Mouse (Mus musculus) intestine, postnatal 0 days (tissue): ENCODE measurements around the gene Jazf1. TPM values are rescaled to one million over a fixed set of nuclear protein-coding genes. Genes with fewer than 3 reads are reported as not detected.

Experiments
- ATAC-seq: fragments of 200-750 bp; cut with Nextera tagmentation; 2 replicates; pipeline ENCODE4 v1.8.0; 2017; ENCODE audit warnings: mild to moderate bottlenecking, moderate TSS enrichment, moderate library complexity
- H3K27ac ChIP-seq: fragments of 300-500 bp; sonication (generic); 2 replicates; pipeline ENCODE4 v1.5.1; 2014; ENCODE audit warnings: mild to moderate bottlenecking, low read depth, low read length, moderate library complexity
- H3K27me3 ChIP-seq: fragments of 300-500 bp; sonication (generic); replicated peaks from 2 replicates; pipeline ENCODE4 v1.6.1; 2014; ENCODE audit warnings: low read length, mixed read lengths; ENCODE audit not compliant: control insufficient read depth, insufficient read depth
- H3K36me3 ChIP-seq: fragments of 300-500 bp; sonication (generic); 2 replicates; pipeline ENCODE4 v1.6.1; 2014; ENCODE audit warnings: mild to moderate bottlenecking, moderate library complexity; ENCODE audit not compliant: control insufficient read depth, insufficient read depth
- H3K4me1 ChIP-seq: fragments of 300-500 bp; sonication (generic); replicated peaks from 2 replicates; pipeline ENCODE4 v1.6.1; 2014; ENCODE audit warnings: antibody characterized with exemption, low read length, mixed read lengths; ENCODE audit not compliant: control insufficient read depth, insufficient read depth
- H3K4me2 ChIP-seq: fragments of 300-500 bp; sonication (generic); replicated peaks from 2 replicates; pipeline ENCODE4 v1.6.1; 2014; ENCODE audit warnings: low read depth, mild to moderate bottlenecking, moderate library complexity
- H3K4me3 ChIP-seq: fragments of 300-500 bp; sonication (generic); 2 replicates; pipeline ENCODE4 v1.5.1; 2014; ENCODE audit warnings: low read depth, low read length
- H3K9ac ChIP-seq: fragments of 300-500 bp; sonication (generic); 2 replicates; pipeline ENCODE4 v1.6.1; 2014; ENCODE audit warnings: mild to moderate bottlenecking, low read depth, low read length
- H3K9me3 ChIP-seq: fragments of 300-500 bp; sonication (generic); 2 replicates; pipeline ENCODE4 v1.6.1; 2016; ENCODE audit warnings: mixed run types; ENCODE audit not compliant: control insufficient read depth
- CTCF ChIP-seq: sonication (generic); IDR thresholded peaks from 2 replicates; pipeline ENCODE4 v1.5.1; 2016; ENCODE audit warnings: low read depth, mild to moderate bottlenecking, control low read depth, antibody characterized with exemption, moderate library complexity
- WGBS: fragments of 180-500 bp; shearing (Covaris S2); extraction: QIAGEN DNeasy Blood & Tissue Kit; methylation state at CpG from one replicate; pipeline ENCODE4 v1.1.7; 2014; 5-methylcytosine and 5-hydroxymethylcytosine counted together
- polyA plus RNA-seq: library from polyadenylated mRNA; unstranded; fragments of >200 nt; fragmentation: Nextera tagmentation; extraction: Ambion mirVana; gene quantifications from 2 replicates; pipeline ENCODE4 v1.2.1, GENCODE M21; 2015

Gene Jazf1
- polyA plus RNA-seq, 1 experiment from 2014 or later = 5.1 TPM

DNA sequence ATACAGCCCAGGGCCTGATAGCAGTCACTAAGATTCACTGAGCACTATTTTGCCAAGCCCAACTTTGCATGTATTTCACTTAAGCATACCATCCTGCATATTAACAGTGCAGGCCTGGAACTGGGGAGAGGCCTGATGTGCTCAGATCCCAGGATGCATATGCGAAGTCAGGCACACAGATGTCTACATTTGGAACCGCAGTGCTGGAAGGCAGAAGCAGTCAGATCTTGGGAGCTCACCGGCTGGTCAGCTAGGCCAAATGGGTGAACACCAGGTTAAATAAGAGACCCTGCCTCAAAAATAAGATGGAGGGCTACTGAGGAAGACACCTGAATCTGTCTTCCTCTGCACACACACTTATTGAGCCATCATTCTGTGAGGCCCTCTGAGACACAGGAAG, 113.6 kb downstream of the Jazf1 start:
- Histone ChIP-seq H3K4me2 (no peak overlapping the region), H3K4me1 (no peaks in the 10 kb centered on the region), H3K9me3 (no peaks in the 10 kb centered on the region), H3K9ac (no peak overlapping the region), H3K36me3 (no peaks in the 10 kb centered on the region), H3K4me3 (no peak overlapping the region), H3K27ac (no peak overlapping the region), H3K27me3 (no peaks in the 10 kb centered on the region)
- no peak for TF ChIP-seq CTCF
- ATAC-seq = no peak
- 88% methylated on average over 3 of the region's 3 CpGs for WGBS

GRCm38 (mm10) chr6:52954441-52954840, 114.0 kb downstream of the Jazf1 start:
- ATAC-seq = no peak
- no peak for TF ChIP-seq CTCF
- H3K4me2 ChIP-seq = no peak overlapping the region
- no peak overlapping the region for H3K9ac ChIP-seq
- 61% methylated on average over 9 of the region's 9 CpGs for WGBS
- no peak overlapping the region for H3K4me3 ChIP-seq
- no peaks in the 10 kb centered on the region for H3K27me3 ChIP-seq
- H3K27ac ChIP-seq = no peak overlapping the region
- no peaks in the 10 kb centered on the region for H3K4me1 ChIP-seq
- no peaks in the 10 kb centered on the region for H3K36me3 ChIP-seq
- no peaks in the 10 kb centered on the region for H3K9me3 ChIP-seq

DNA sequence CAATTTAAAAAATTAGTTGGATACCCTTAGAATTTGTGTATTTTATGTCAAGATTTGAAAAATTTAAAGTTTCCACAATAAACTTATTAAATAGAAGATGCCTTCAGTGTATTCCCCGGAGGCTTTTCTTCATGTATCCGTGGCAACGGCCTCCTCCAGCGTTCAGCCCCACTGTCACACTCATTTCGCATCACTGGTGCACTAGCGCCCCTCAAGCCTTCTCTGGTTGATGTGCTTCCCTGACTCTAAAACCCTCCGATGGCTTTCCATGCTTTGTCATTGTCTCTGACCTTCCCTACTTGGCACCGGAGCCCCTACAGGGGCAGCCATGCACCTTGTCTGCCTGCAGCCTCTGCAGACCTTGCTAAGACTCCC, 115.9 kb downstream of the Jazf1 start:
- ATAC-seq = no peak
- Histone ChIP-seq H3K9me3 (no peaks in the 10 kb centered on the region), H3K4me2 (no peak overlapping the region), H3K9ac (no peak overlapping the region), H3K27me3 (no peaks in the 10 kb centered on the region), H3K27ac (no peak overlapping the region), H3K4me3 (no peak overlapping the region), H3K4me1 (no peaks in the 10 kb centered on the region), H3K36me3 (no peaks in the 10 kb centered on the region)
- 69% methylated on average over 8 of the region's 8 CpGs for WGBS
- no peak for TF ChIP-seq CTCF

- TF ChIP-seq CTCF = no peak
- H3K4me3 ChIP-seq = no peak overlapping the region
- no peaks in the 10 kb centered on the region for H3K36me3 ChIP-seq
- no peaks in the 10 kb centered on the region for H3K27me3 ChIP-seq
- ATAC-seq = no peak
- no peak overlapping the region for H3K27ac ChIP-seq
- no peaks in the 10 kb centered on the region for H3K4me1 ChIP-seq
- H3K9ac ChIP-seq = no peak overlapping the region
- 75% methylated on average over 7 of the region's 7 CpGs for WGBS
- H3K4me2 ChIP-seq = no peak overlapping the region
- H3K9me3 ChIP-seq = no peaks in the 10 kb centered on the region
Observed at GRCm38 (mm10) chr6:52951871-52952525, 116.4 kb downstream of the Jazf1 start.

DNA sequence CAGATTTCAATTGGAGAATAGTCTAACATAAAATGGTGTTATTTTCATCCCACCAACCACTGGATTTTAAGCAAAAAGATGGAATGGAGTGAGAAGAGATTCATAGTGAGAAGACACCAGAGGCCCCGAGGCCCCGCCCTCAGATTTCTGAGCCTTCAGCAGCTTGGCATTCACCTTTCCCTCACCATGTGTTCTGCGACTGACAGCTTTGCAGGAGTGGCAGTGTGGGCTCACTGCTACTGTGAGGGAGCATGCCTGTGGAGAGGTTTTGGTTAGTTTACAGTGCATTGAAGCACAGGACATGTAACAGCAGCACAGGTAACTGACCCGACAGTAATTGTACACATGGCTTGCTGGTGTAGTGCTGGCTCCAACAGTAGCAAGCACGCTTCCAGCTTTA, 118.1 kb downstream of the Jazf1 start:
- no peak for ATAC-seq
- Histone ChIP-seq H3K27ac (no peak overlapping the region), H3K9me3 (no peaks in the 10 kb centered on the region), H3K9ac (no peak overlapping the region), H3K4me2 (no peak overlapping the region), H3K4me1 (no peaks in the 10 kb centered on the region), H3K4me3 (no peak overlapping the region), H3K36me3 (no peaks in the 10 kb centered on the region), H3K27me3 (no peaks in the 10 kb centered on the region)
- WGBS = 79% methylated on average over 5 of the region's 5 CpGs
- no peak for TF ChIP-seq CTCF

- Histone ChIP-seq H3K4me3 (no peak overlapping the region), H3K27me3 (no peaks in the 10 kb centered on the region), H3K9ac (no peak overlapping the region), H3K27ac (no peak overlapping the region), H3K4me2 (no peak overlapping the region), H3K36me3 (no peaks in the 10 kb centered on the region), H3K9me3 (no peaks in the 10 kb centered on the region), H3K4me1 (no peaks in the 10 kb centered on the region)
- WGBS = 81% methylated on average over 5 of the region's 5 CpGs
- ATAC-seq = no peak
- TF ChIP-seq CTCF = no peak
Observed at GRCm38 (mm10) chr6:52942534-52942933, 125.9 kb downstream of the Jazf1 start.

DNA sequence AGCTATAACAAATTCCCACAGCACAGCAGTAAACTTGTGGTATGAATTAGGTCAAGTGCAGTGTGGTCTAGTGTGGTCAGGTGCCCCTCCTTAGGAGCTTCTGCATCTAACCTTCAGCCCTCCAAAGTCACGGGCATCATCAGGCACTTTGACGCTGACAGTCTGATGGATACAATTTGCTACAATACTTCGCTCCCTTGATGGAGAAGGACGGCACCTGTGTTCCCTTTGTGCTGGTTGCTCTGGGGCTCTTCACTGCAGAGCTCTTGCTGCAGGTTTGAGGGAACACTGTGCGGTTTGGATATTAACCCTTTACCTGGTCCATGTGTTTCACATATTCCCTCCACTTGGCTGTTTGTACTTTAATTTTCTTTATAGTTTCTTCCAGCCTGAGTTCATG, 126.3 kb downstream of the Jazf1 start:
- no peaks in the 10 kb centered on the region for H3K27me3 ChIP-seq
- H3K4me1 ChIP-seq = no peaks in the 10 kb centered on the region
- H3K27ac ChIP-seq = no peak overlapping the region
- no peak overlapping the region for H3K4me3 ChIP-seq
- TF ChIP-seq CTCF = no peak
- H3K4me2 ChIP-seq = no peak overlapping the region
- H3K9ac ChIP-seq = no peak overlapping the region
- H3K36me3 ChIP-seq = no peaks in the 10 kb centered on the region
- H3K9me3 ChIP-seq = no peaks in the 10 kb centered on the region
- WGBS = 85% methylated on average over 5 of the region's 5 CpGs
- ATAC-seq = no peak
